Mouse (Mus musculus): ENCODE measurements around the gene Shank2. TPM values are rescaled to one million over a fixed set of nuclear protein-coding genes. Genes with fewer than 3 reads are reported as not detected.

The Shank2 gene
- polyA plus RNA-seq, 1 experiment from 2014 or later, result 1.0 TPM

DNA sequence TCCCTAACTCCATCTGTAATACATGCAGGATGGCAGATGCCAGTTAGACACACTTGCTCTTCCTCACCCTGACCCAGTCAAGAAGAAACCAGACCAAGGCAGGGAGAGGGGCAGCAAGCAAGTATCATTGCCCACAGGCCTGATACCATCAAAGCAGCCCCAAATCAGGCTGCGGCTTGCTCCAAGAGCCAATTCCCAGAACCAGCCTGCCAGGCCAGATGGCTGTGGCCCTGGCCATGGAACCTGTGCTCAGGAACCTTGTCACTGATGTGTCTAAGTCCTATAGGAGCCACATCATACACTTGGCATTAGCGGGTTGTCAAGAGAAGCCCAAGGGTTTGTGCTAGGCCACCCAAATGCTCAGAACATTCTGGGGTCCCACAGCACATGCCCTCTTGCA is 322.3 kb downstream of the Shank2 start:
- H3K27ac ChIP-seq (ENCODE audit: low read depth, low read length), result no peak overlapping the region
- H3K4me3 ChIP-seq (ENCODE audit: low read depth, low read length), result no peak overlapping the region
- no peaks in the 10 kb centered on the region for H3K27me3 ChIP-seq (replicated peaks; ENCODE audit: control insufficient read depth, insufficient read depth, low read length)
- H3K36me3 ChIP-seq (ENCODE audit: control insufficient read depth, insufficient read depth, low read length), result no peaks in the 10 kb centered on the region
- WGBS, result 92% methylated on average over 2 of the region's 2 CpGs
- DNase-seq (ENCODE audit: low spot score) (no peak), ATAC-seq (replicated peaks; ENCODE audit: low FRiP score) (no peak)
- H3K4me1 ChIP-seq (replicated peaks; ENCODE audit: control insufficient read depth, insufficient read depth, low read length), result no peaks in the 10 kb centered on the region
- H3K9ac ChIP-seq (ENCODE audit: low read depth, low read length), result no peak overlapping the region
- H3K4me2 ChIP-seq, result no peak overlapping the region
- H3K9me3 ChIP-seq (ENCODE audit: control insufficient read depth, low read length), result no peaks in the 10 kb centered on the region

DNA sequence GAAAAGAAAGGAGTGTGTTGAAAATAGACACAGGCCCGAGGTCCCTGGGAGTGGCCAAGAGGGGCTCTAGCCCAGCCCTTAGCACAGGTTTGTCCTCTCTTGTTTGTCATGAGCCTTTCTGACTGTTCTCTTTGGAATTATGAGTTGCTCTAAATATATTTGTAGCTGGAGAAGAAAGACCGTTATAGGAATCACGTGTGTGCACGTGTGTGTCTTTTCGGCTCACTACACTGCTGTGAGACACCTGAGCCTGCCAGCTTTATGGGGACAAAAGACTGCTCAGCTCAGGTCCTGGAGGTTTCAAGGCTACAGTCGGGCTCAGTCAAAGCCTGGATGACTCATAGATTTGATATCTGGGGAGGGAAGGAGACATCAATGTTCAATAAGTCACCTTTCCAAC is 323.1 kb downstream of the Shank2 start:
- Histone ChIP-seq H3K27ac (ENCODE audit: low read depth, low read length) (no peak overlapping the region), H3K36me3 (ENCODE audit: control insufficient read depth, insufficient read depth, low read length) (no peaks in the 10 kb centered on the region), H3K9ac (ENCODE audit: low read depth, low read length) (no peak overlapping the region), H3K9me3 (ENCODE audit: control insufficient read depth, low read length) (no peaks in the 10 kb centered on the region), H3K4me1 (replicated peaks; ENCODE audit: control insufficient read depth, insufficient read depth, low read length) (no peaks in the 10 kb centered on the region), H3K4me2 (no peak overlapping the region), H3K4me3 (ENCODE audit: low read depth, low read length) (no peak overlapping the region), H3K27me3 (replicated peaks; ENCODE audit: control insufficient read depth, insufficient read depth, low read length) (no peaks in the 10 kb centered on the region)
- ATAC-seq (replicated peaks; ENCODE audit: low FRiP score), result no peak
- no peak for DNase-seq (ENCODE audit: low spot score)
- 80% methylated on average over 6 of the region's 6 CpGs for WGBS

DNA sequence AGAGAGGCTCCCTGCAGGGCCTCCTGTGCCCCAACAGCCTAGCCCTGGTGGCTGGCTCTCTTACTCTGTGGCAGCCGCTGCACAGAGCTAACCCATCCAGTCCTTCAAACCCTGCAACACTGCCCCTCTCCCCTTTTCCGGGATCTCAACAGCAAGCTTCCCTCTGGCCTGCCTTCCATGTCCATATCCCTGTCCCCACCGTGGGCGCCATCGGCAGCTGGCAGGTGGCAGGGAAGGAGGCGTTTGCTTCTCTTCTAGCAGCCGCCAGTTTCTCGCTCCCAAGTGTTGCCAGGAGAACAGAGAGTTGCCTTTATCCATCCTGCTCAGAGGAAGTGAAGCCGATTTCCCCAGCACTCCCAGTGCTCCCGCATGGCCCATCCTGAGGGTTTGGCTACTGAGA is 323.9 kb downstream of the Shank2 start:
- WGBS, result 84% methylated on average over 10 of the region's 10 CpGs
- Histone ChIP-seq H3K4me3 (ENCODE audit: low read depth, low read length) (no peak overlapping the region), H3K9me3 (ENCODE audit: control insufficient read depth, low read length) (no peaks in the 10 kb centered on the region), H3K27me3 (replicated peaks; ENCODE audit: control insufficient read depth, insufficient read depth, low read length) (no peaks in the 10 kb centered on the region), H3K27ac (ENCODE audit: low read depth, low read length) (no peak overlapping the region), H3K4me2 (no peak overlapping the region), H3K4me1 (replicated peaks; ENCODE audit: control insufficient read depth, insufficient read depth, low read length) (no peaks in the 10 kb centered on the region), H3K36me3 (ENCODE audit: control insufficient read depth, insufficient read depth, low read length) (no peaks in the 10 kb centered on the region), H3K9ac (ENCODE audit: low read depth, low read length) (no peak overlapping the region)
- ATAC-seq (replicated peaks; ENCODE audit: low FRiP score) (no peak), DNase-seq (ENCODE audit: low spot score) (no peak)

DNA sequence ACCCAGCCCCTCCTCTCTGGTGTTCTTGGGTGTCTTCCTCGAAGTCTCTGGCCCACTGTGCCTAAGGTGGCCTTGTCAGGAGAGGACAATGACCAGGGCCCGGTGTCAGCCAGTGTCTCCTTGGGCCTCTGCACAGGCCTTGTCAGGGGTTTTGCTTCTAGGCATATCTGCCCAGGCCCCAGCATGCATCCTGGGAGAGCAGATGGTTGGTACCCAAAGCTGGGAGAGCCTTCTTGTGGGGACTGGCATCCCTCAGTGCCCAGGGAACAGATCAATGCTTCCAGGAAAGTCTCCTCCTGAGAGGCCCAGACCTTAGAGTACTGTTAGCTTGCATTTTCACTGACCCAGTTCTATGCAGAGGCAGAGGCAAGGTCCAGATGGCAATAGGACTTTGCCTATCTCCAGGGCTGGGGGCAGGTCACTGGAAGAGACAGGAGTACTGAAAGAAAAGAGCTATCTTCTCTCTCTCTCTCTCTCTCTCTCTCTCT is 327.7 kb downstream of the Shank2 start:
- Histone ChIP-seq H3K27ac (ENCODE audit: low read depth, low read length) (no peak overlapping the region), H3K4me3 (ENCODE audit: low read depth, low read length) (no peak overlapping the region), H3K4me2 (no peak overlapping the region), H3K27me3 (replicated peaks; ENCODE audit: control insufficient read depth, insufficient read depth, low read length) (no peaks in the 10 kb centered on the region), H3K36me3 (ENCODE audit: control insufficient read depth, insufficient read depth, low read length) (no peaks in the 10 kb centered on the region), H3K9me3 (ENCODE audit: control insufficient read depth, low read length) (no peaks in the 10 kb centered on the region), H3K9ac (ENCODE audit: low read depth, low read length) (no peak overlapping the region), H3K4me1 (replicated peaks; ENCODE audit: control insufficient read depth, insufficient read depth, low read length) (no peaks in the 10 kb centered on the region)
- 58% methylated on average over 2 of the region's 2 CpGs for WGBS
- DNase-seq (ENCODE audit: low spot score) (no peak), ATAC-seq (replicated peaks; ENCODE audit: low FRiP score) (no peak)

DNA sequence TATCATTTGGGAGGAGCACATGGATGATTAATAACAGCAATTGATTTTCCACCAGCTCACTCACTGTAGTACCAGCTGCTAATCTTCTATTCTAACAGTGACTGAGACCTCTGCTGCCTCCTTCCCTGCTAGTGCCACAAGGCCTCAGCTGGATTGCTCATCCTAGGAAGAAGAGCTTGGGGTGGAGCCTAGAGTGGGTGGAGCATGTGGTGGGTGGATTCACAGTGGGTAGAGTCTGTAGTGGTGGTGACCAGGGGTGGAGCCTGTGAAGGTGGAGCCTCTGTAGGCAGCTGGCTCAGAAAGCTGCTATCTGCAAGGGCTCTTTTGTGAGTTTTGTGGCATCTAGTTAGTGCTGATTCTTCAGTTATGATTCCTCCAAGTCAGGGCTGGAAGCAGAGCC is 334.9 kb downstream of the Shank2 start:
- H3K4me3 ChIP-seq (ENCODE audit: low read depth, low read length), result no peak overlapping the region
- no peak overlapping the region for H3K27ac ChIP-seq (ENCODE audit: low read depth, low read length)
- H3K4me2 ChIP-seq, result no peak overlapping the region
- no peaks in the 10 kb centered on the region for H3K4me1 ChIP-seq (replicated peaks; ENCODE audit: control insufficient read depth, insufficient read depth, low read length)
- H3K36me3 ChIP-seq (ENCODE audit: control insufficient read depth, insufficient read depth, low read length), result no peaks in the 10 kb centered on the region
- H3K9me3 ChIP-seq (ENCODE audit: control insufficient read depth, low read length), result no peaks in the 10 kb centered on the region
- DNase-seq (ENCODE audit: low spot score) (no peak), ATAC-seq (replicated peaks; ENCODE audit: low FRiP score) (no peak)
- H3K27me3 ChIP-seq (replicated peaks; ENCODE audit: control insufficient read depth, insufficient read depth, low read length), result no peaks in the 10 kb centered on the region
- no peak overlapping the region for H3K9ac ChIP-seq (ENCODE audit: low read depth, low read length)

GRCm38 (mm10) chr7:144338694-144339093 is 337.0 kb downstream of the Shank2 start:
- no peak overlapping the region for H3K4me2 ChIP-seq
- no peak overlapping the region for H3K27ac ChIP-seq (ENCODE audit: low read depth, low read length)
- no peaks in the 10 kb centered on the region for H3K36me3 ChIP-seq (ENCODE audit: control insufficient read depth, insufficient read depth, low read length)
- DNase-seq (ENCODE audit: low spot score), result no peak
- no peak overlapping the region for H3K9ac ChIP-seq (ENCODE audit: low read depth, low read length)
- no peak overlapping the region for H3K4me3 ChIP-seq (ENCODE audit: low read depth, low read length)
- no peaks in the 10 kb centered on the region for H3K27me3 ChIP-seq (replicated peaks; ENCODE audit: control insufficient read depth, insufficient read depth, low read length)
- WGBS, result 82% methylated on average over 5 of the region's 5 CpGs
- no peaks in the 10 kb centered on the region for H3K4me1 ChIP-seq (replicated peaks; ENCODE audit: control insufficient read depth, insufficient read depth, low read length)
- no peaks in the 10 kb centered on the region for H3K9me3 ChIP-seq (ENCODE audit: control insufficient read depth, low read length)
- no peak for ATAC-seq (replicated peaks; ENCODE audit: low FRiP score)

DNA sequence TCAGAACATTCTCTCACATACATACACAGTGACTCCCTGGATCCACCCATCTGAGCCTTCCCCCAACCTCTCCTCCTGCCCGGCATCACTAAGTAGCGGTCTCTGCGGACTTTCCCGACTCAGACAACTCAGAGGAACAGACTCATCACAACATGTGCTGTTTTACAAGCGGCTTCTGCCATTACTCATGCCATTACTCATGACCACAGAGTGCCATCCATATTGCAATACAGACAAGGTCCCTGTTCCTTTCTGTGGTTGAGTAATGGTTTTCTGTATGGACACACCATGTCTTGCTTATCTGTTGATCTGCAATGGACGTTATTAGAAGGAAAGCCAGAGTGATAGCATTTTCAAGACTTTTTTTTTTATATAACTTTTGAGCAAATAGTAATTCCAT is 338.6 kb downstream of the Shank2 start:
- Histone ChIP-seq H3K9ac (ENCODE audit: low read depth, low read length) (no peak overlapping the region), H3K27me3 (replicated peaks; ENCODE audit: control insufficient read depth, insufficient read depth, low read length) (no peaks in the 10 kb centered on the region), H3K4me2 (no peak overlapping the region), H3K4me1 (replicated peaks; ENCODE audit: control insufficient read depth, insufficient read depth, low read length) (no peaks in the 10 kb centered on the region), H3K4me3 (ENCODE audit: low read depth, low read length) (no peak overlapping the region), H3K27ac (ENCODE audit: low read depth, low read length) (no peak overlapping the region), H3K36me3 (ENCODE audit: control insufficient read depth, insufficient read depth, low read length) (no peaks in the 10 kb centered on the region), H3K9me3 (ENCODE audit: control insufficient read depth, low read length) (no peaks in the 10 kb centered on the region)
- DNase-seq (ENCODE audit: low spot score) (no peak), ATAC-seq (replicated peaks; ENCODE audit: low FRiP score) (no peak)
- 76% methylated on average over 6 of the region's 6 CpGs for WGBS

- Histone ChIP-seq H3K9ac (ENCODE audit: low read depth, low read length) (no peak overlapping the region), H3K27ac (ENCODE audit: low read depth, low read length) (no peak overlapping the region), H3K36me3 (ENCODE audit: control insufficient read depth, insufficient read depth, low read length) (no peaks in the 10 kb centered on the region), H3K9me3 (ENCODE audit: control insufficient read depth, low read length) (no peaks in the 10 kb centered on the region), H3K27me3 (replicated peaks; ENCODE audit: control insufficient read depth, insufficient read depth, low read length) (no peaks in the 10 kb centered on the region), H3K4me1 (replicated peaks; ENCODE audit: control insufficient read depth, insufficient read depth, low read length) (no peaks in the 10 kb centered on the region), H3K4me3 (ENCODE audit: low read depth, low read length) (no peak overlapping the region), H3K4me2 (no peak overlapping the region)
- no peak for DNase-seq (ENCODE audit: low spot score)
- 64% methylated on average over 2 of the region's 2 CpGs for WGBS
- no peak for ATAC-seq (replicated peaks; ENCODE audit: low FRiP score)
Measured at GRCm38 (mm10) chr7:144366133-144366532, 364.4 kb downstream of the Shank2 start.

DNA sequence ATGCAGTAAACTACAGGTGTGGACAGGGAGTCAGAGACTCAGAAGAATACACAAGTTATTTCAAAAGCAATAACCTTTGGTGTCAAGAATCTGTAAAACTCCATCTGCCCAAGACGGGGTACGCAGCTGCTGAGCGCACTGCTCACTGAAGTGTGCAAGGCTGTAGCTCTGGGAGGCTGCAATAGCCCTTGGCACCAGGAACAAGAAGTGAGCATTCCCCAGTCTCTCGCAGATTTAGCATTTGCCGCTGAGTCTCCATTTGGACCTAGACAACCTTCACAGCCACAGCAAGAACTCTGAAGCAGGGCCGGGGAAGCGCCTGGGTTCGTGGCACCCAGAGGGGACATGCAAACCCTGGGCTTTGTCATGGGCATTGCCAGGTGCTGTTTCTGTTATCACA is 371.3 kb downstream of the Shank2 start:
- WGBS, result 92% methylated on average over 8 of the region's 8 CpGs
- ATAC-seq (replicated peaks; ENCODE audit: low FRiP score) (no peak), DNase-seq (ENCODE audit: low spot score) (no peak)
- Histone ChIP-seq H3K4me3 (ENCODE audit: low read depth, low read length) (no peak overlapping the region), H3K36me3 (ENCODE audit: control insufficient read depth, insufficient read depth, low read length) (no peaks in the 10 kb centered on the region), H3K4me2 (no peak overlapping the region), H3K9me3 (ENCODE audit: control insufficient read depth, low read length) (no peaks in the 10 kb centered on the region), H3K27ac (ENCODE audit: low read depth, low read length) (no peak overlapping the region), H3K9ac (ENCODE audit: low read depth, low read length) (no peak overlapping the region), H3K27me3 (replicated peaks; ENCODE audit: control insufficient read depth, insufficient read depth, low read length) (no peaks in the 10 kb centered on the region), H3K4me1 (replicated peaks; ENCODE audit: control insufficient read depth, insufficient read depth, low read length) (no peaks in the 10 kb centered on the region)
